28 mouse cellular contexts compared by ENCODE assay signal in the genomic region with DNA sequence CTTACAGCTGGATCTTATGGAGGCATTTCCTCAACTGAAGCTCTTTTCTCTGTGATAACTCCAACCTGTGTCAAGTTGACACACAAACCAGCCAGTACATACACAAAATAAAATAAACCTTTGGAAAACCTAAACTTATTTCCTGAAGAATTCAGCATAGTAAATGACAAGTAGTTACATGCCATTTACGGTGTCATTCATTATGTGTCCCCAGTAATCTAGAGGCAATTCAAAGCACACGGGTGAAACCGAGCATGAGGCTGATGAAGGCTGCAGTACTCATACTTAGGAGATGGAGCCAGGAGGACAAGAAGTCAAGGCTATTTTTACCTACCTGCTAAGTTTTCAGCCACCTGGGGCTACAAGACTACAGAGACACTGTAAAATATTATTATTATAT. TPM values are rescaled to one million over a fixed set of nuclear protein-coding genes. Genes with fewer than 3 reads are reported as not detected.
"Had no signal": no experiment of that assay in that cellular context is flagged by ENCODE, and none has a peak within 500 bp of the region (broad histone marks: within the 10 kb centered on the region; RNA-seq: fewer than 3 reads in every experiment).

No protein-coding gene starts in this region.

- DNase-seq: cerebellum, adult 8-10 months; cerebellum, adult 9-10 months; cerebellum, adult 9-11 months; cerebellum, postnatal 10 days; cerebellum, postnatal 14 days; cerebellum, postnatal 25 days; cerebellum, postnatal 36 days; embryo, embryonic 11 days; forebrain, postnatal 0 days; gastrocnemius, adult 2 months; gastrocnemius, postnatal 10 days; gastrocnemius, postnatal 14 days; gastrocnemius, postnatal 25 days; gastrocnemius, postnatal 36 days; heart, adult 11 months; heart, adult 18-20 months; heart, adult 2 months had no signal

- H3K36me3 ChIP-seq: embryonic facial prominence, embryonic 10.5 days; embryonic facial prominence, embryonic 12.5 days; embryonic facial prominence, embryonic 13.5 days; embryonic facial prominence, embryonic 15.5 days; forebrain, embryonic 10.5 days; forebrain, embryonic 12.5 days; forebrain, embryonic 15.5 days had no signal

- H3K9me3 ChIP-seq: embryonic facial prominence, embryonic 10.5 days; embryonic facial prominence, embryonic 12.5 days; embryonic facial prominence, embryonic 13.5 days; embryonic facial prominence, embryonic 15.5 days; forebrain, embryonic 10.5 days; forebrain, embryonic 12.5 days; forebrain, embryonic 13.5 days; forebrain, embryonic 15.5 days had no signal

- H3K27ac ChIP-seq: embryonic facial prominence, embryonic 10.5 days; embryonic facial prominence, embryonic 12.5 days; embryonic facial prominence, embryonic 13.5 days; embryonic facial prominence, embryonic 15.5 days; forebrain, embryonic 10.5 days; forebrain, embryonic 12.5 days; forebrain, embryonic 13.5 days; forebrain, embryonic 15.5 days; gastrocnemius, adult 2 months; heart, adult 2 months had no signal

- H3K9ac ChIP-seq: embryonic facial prominence, embryonic 12.5 days; embryonic facial prominence, embryonic 13.5 days; embryonic facial prominence, embryonic 15.5 days; forebrain, embryonic 12.5 days; forebrain, embryonic 13.5 days; forebrain, embryonic 15.5 days; forebrain, postnatal 0 days had no signal

- H3K4me3 ChIP-seq: embryonic facial prominence, embryonic 10.5 days; embryonic facial prominence, embryonic 12.5 days; embryonic facial prominence, embryonic 13.5 days; embryonic facial prominence, embryonic 15.5 days; erythroblast, embryonic 14.5 days; forebrain, embryonic 10.5 days; forebrain, embryonic 12.5 days; forebrain, embryonic 13.5 days; forebrain, embryonic 15.5 days; gastrocnemius, adult 2 months; heart, adult 2 months had no signal

- H3K4me2 ChIP-seq: embryonic facial prominence, embryonic 12.5 days; embryonic facial prominence, embryonic 13.5 days; embryonic facial prominence, embryonic 15.5 days; forebrain, embryonic 12.5 days; forebrain, embryonic 13.5 days; forebrain, embryonic 15.5 days had no signal

- ATAC-seq: forebrain, embryonic 13.5 days; forebrain, embryonic 14.5 days; forebrain, embryonic 15.5 days; forebrain, embryonic 16.5 days; forebrain, postnatal 0 days had no signal

RNA-seq across cellular contexts. Expression of a gene that starts 54.4 kb away (rescaled TPM):
- polyA plus RNA-seq: erythroblast, embryonic 14.5 days had no signal
